Mouse (Mus musculus) thymus, adult 2 months (tissue): ENCODE data around the gene 1700014D04Rik. TPM values are rescaled to one million over a fixed set of nuclear protein-coding genes. Genes with fewer than 3 reads are reported as not detected.
"Not testable (repeated sequence)": the region's sequence is repeated elsewhere in the genome, so short reads cannot be mapped to it uniquely, and the experiment has no call there.

ENCODE experiments used
- DNase-seq: peaks from one replicate; pipeline ENCODE4 v3.0.0; 2021
- H3K27ac ChIP-seq: fragments of 200-500 bp; 2 replicates; pipeline ENCODE4 v1.5.1; 2012; ENCODE audit warnings: low read length, control low read depth; ENCODE audit not compliant: control insufficient read depth, insufficient read depth
- H3K27me3 ChIP-seq: fragments of 200-500 bp; 2 replicates; pipeline ENCODE4 v1.6.1; 2012; ENCODE audit warnings: mild to moderate bottlenecking, low read length, moderate library complexity, mixed read lengths; ENCODE audit not compliant: control insufficient read depth, insufficient read depth
- H3K36me3 ChIP-seq: fragments of 200-500 bp; 2 replicates; pipeline ENCODE4 v1.6.1; 2012; ENCODE audit warnings: mild to moderate bottlenecking, low read length, moderate library complexity; ENCODE audit not compliant: control insufficient read depth, insufficient read depth
- H3K4me1 ChIP-seq: fragments of 200-500 bp; replicated peaks from 2 replicates; pipeline ENCODE4 v1.6.1; 2012; ENCODE audit warnings: low read length; ENCODE audit not compliant: control insufficient read depth, insufficient read depth
- H3K4me3 ChIP-seq: fragments of 200-500 bp; 2 replicates; pipeline ENCODE4 v1.5.1; 2012; ENCODE audit warnings: mild to moderate bottlenecking, low read length, control low read depth, moderate library complexity; ENCODE audit not compliant: control insufficient read depth, insufficient read depth
- CTCF ChIP-seq: fragments of 200-500 bp; IDR thresholded peaks from 2 replicates; pipeline ENCODE4 v1.5.1; 2012; ENCODE audit warnings: mild to moderate bottlenecking, control low read depth, low read length, moderate library complexity, borderline replicate concordance; ENCODE audit not compliant: control insufficient read depth, poor library complexity, insufficient read depth; ENCODE audit errors: extremely low read depth
- POLR2A ChIP-seq: fragments of 200-500 bp; IDR thresholded peaks from 2 replicates; pipeline ENCODE4 v1.6.1; 2012; ENCODE audit warnings: mild to moderate bottlenecking, low read length, control low read depth, moderate library complexity; ENCODE audit not compliant: control insufficient read depth, poor library complexity, insufficient read depth; ENCODE audit errors: extremely low read depth
- WGBS: fragments of 180-500 bp; shearing (Covaris S2); methylation state at CpG from one replicate; pipeline ENCODE4 v1.1.7; 2018; 5-methylcytosine and 5-hydroxymethylcytosine counted together
- polyA plus RNA-seq: library from polyadenylated mRNA; depleted of rRNA; stranded (reverse); fragments of >200 nt; gene quantifications from 2 replicates; pipeline ENCODE4 v1.2.3, GENCODE M21; 2012; rRNA removed

Gene 1700014D04Rik
- polyA plus RNA-seq, result 0.05 and 0.07 TPM in 2 replicates

- Histone ChIP-seq H3K36me3 (no peaks in the 10 kb centered on the region), H3K27ac (no peak within 1 kb of the TSS), H3K4me3 (no peak within 1 kb of the TSS), H3K27me3 (no peaks in the 10 kb centered on the region), H3K4me1 (peaks cover 6% of the 10 kb centered on the region)
- no peak for DNase-seq
- WGBS, result 94% methylated on average over 9 of the region's 9 CpGs
- TF ChIP-seq CTCF, result no peak
- TF ChIP-seq POLR2A, result no peak
Measured at GRCm38 (mm10) chr13:59746711-59747110, at the start of gene 1700014D04Rik. Gene 1700014D04Rik, minus strand, starts transcription at chr13:59746752.

GRCm38 (mm10) chr13:59795807-59796465 is 49.4 kb upstream of the 1700014D04Rik start:
- WGBS, result 95% methylated on average over 6 of the region's 6 CpGs
- TF ChIP-seq CTCF, result no peak
- TF ChIP-seq POLR2A, result no peak
- H3K36me3 ChIP-seq, result peaks cover 89% of the 10 kb centered on the region
- H3K27ac ChIP-seq, result no peak overlapping the region
- no peak for DNase-seq
- H3K4me1 ChIP-seq, result no peaks in the 10 kb centered on the region
- H3K4me3 ChIP-seq, result no peak overlapping the region
- H3K27me3 ChIP-seq, result no peaks in the 10 kb centered on the region

GRCm38 (mm10) chr13:59794786-59795185 is 48.2 kb upstream of the 1700014D04Rik start:
- TF ChIP-seq CTCF, result no peak
- no peak for TF ChIP-seq POLR2A
- Histone ChIP-seq H3K4me1 (no peaks in the 10 kb centered on the region), H3K27ac (no peak overlapping the region), H3K27me3 (no peaks in the 10 kb centered on the region), H3K4me3 (no peak overlapping the region), H3K36me3 (peaks cover 85% of the 10 kb centered on the region)
- DNase-seq, result no peak
- 100% methylated on average over 1 of the region's 1 CpGs for WGBS

- H3K27me3 ChIP-seq, result no peaks in the 10 kb centered on the region
- no peak for DNase-seq
- peaks cover 90% of the 10 kb centered on the region for H3K36me3 ChIP-seq
- no peak within 1 kb of the TSS for H3K27ac ChIP-seq
- peaks cover 3% of the 10 kb centered on the region; the same call in 1 of the 2 replicates for H3K4me1 ChIP-seq
- 96% methylated on average over 7 of the region's 7 CpGs for WGBS
- no peak within 1 kb of the TSS for H3K4me3 ChIP-seq
- TF ChIP-seq CTCF, result no peak
- TF ChIP-seq POLR2A, result no peak
Measured at GRCm38 (mm10) chr13:59782145-59782544, 35.6 kb upstream of the 1700014D04Rik start, which contains the start of gene Gm49354. Gene Gm49354, minus strand, starts transcription at chr13:59782245.

- peaks cover 90% of the 10 kb centered on the region for H3K36me3 ChIP-seq
- DNase-seq, H3K27ac ChIP-seq, H3K27me3 ChIP-seq, H3K4me3 ChIP-seq, H3K4me1 ChIP-seq: not testable (repeated sequence)
- 97% methylated on average over 1 of the region's 1 CpGs for WGBS
Measured at GRCm38 (mm10) chr13:59779744-59780264, 33.3 kb upstream of the 1700014D04Rik start.

GRCm38 (mm10) chr13:59779213-59779612 is 32.7 kb upstream of the 1700014D04Rik start:
- no peak for TF ChIP-seq POLR2A
- Histone ChIP-seq H3K4me1 (peaks cover 3% of the 10 kb centered on the region; the same call in 1 of the 2 replicates), H3K27ac (no peak overlapping the region), H3K36me3 (peaks cover 86% of the 10 kb centered on the region), H3K27me3 (no peaks in the 10 kb centered on the region), H3K4me3 (no peak overlapping the region)
- peak; percentile 31 for DNase-seq
- 80% methylated on average over 4 of the region's 4 CpGs for WGBS

- Histone ChIP-seq H3K27me3 (no peaks in the 10 kb centered on the region), H3K36me3 (peaks cover 49% of the 10 kb centered on the region), H3K27ac (no peak overlapping the region), H3K4me3 (no peak overlapping the region), H3K4me1 (peaks cover 11% of the 10 kb centered on the region)
- no peak for DNase-seq
- TF ChIP-seq POLR2A (no peak), CTCF (no peak)
- 93% methylated on average over 3 of the region's 3 CpGs for WGBS
Measured at GRCm38 (mm10) chr13:59775168-59775567, 28.6 kb upstream of the 1700014D04Rik start.
